Mouse (Mus musculus) stomach, postnatal 0 days (tissue): Measurements from ENCODE around the gene Pimreg. TPM values are rescaled to one million over a fixed set of nuclear protein-coding genes. Genes with fewer than 3 reads are reported as not detected.

Source experiments
- ATAC-seq: fragments of 200-750 bp; cut with Nextera tagmentation; 2 replicates; pipeline ENCODE4 v1.8.0; 2017; ENCODE audit not compliant: low FRiP score, low TSS enrichment
- DNase-seq: peaks from one replicate; pipeline ENCODE4 v3.0.0-alpha.2; 2016; ENCODE audit warnings: low spot score
- H3K27ac ChIP-seq: fragments of 300-500 bp; sonication (generic); replicated peaks from 2 replicates; pipeline ENCODE4 v1.5.1; 2014; ENCODE audit warnings: mild to moderate bottlenecking, control low read depth
- H3K27me3 ChIP-seq: fragments of 300-500 bp; sonication (generic); 2 replicates; pipeline ENCODE4 v1.6.1; 2014; ENCODE audit warnings: low read length; ENCODE audit not compliant: control insufficient read depth, insufficient read depth
- H3K36me3 ChIP-seq: fragments of 300-500 bp; sonication (generic); 2 replicates; pipeline ENCODE4 v1.6.1; 2014; ENCODE audit warnings: low read length, mixed read lengths; ENCODE audit not compliant: control insufficient read depth, insufficient read depth
- H3K4me1 ChIP-seq: fragments of 300-500 bp; sonication (generic); replicated peaks from 2 replicates; pipeline ENCODE4 v1.6.1; 2014; ENCODE audit warnings: antibody characterized with exemption; ENCODE audit not compliant: control insufficient read depth, insufficient read depth
- H3K4me2 ChIP-seq: fragments of 300-500 bp; sonication (generic); replicated peaks from 2 replicates; pipeline ENCODE4 v1.6.1; 2014; ENCODE audit warnings: low read depth, mild to moderate bottlenecking, control low read depth, moderate library complexity
- H3K4me3 ChIP-seq: fragments of 300-500 bp; sonication (generic); 2 replicates; pipeline ENCODE4 v1.5.1; 2014; ENCODE audit warnings: low read depth, low read length, control low read depth
- H3K9ac ChIP-seq: fragments of 300-500 bp; sonication (generic); 2 replicates; pipeline ENCODE4 v1.6.1; 2014; ENCODE audit warnings: mild to moderate bottlenecking, low read length, control low read depth, mixed read lengths
- H3K9me3 ChIP-seq: fragments of 300-500 bp; sonication (generic); 2 replicates; pipeline ENCODE4 v1.6.1; 2016; ENCODE audit warnings: low read length; ENCODE audit not compliant: control insufficient read depth
- CTCF ChIP-seq: IDR thresholded peaks from 2 replicates; pipeline ENCODE4 v1.5.1; 2016; ENCODE audit warnings: antibody characterized with exemption, low read depth, mild to moderate bottlenecking, moderate library complexity
- EP300 ChIP-seq: optimal IDR thresholded peaks from 2 replicates; pipeline ENCODE3; 2016; ENCODE audit warnings: antibody characterized with exemption
- WGBS: fragments of 180-500 bp; shearing (Covaris S2); extraction: QIAGEN DNeasy Blood & Tissue Kit; methylation state at CpG from one replicate; pipeline ENCODE4 v1.1.7; 2014; 5-methylcytosine and 5-hydroxymethylcytosine counted together
- polyA plus RNA-seq: library from polyadenylated mRNA; unstranded; fragments of >200 nt; fragmentation: Nextera tagmentation; extraction: Ambion mirVana; gene quantifications from 2 replicates; pipeline ENCODE4 v1.2.1, GENCODE M21; 2015

The Pimreg gene
- polyA plus RNA-seq, 1 experiment from 2014 or later, result 22.2 TPM

GRCm38 (mm10) chr11:72042631-72043030 is 799 bp downstream of the Pimreg start:
- no peak for DNase-seq
- Histone ChIP-seq H3K27ac (no peak overlapping the region), H3K4me3 (peak overlapping the region; percentile 61), H3K4me1 (peaks cover 11% of the 10 kb centered on the region), H3K36me3 (peaks cover 8% of the 10 kb centered on the region; the same call in 1 of the 2 replicates), H3K4me2 (peak overlapping the region; percentile 90), H3K9me3 (no peaks in the 10 kb centered on the region), H3K9ac (peak overlapping the region; percentile 59; the same call in 1 of the 2 replicates), H3K27me3 (no peaks in the 10 kb centered on the region)
- WGBS, result under 1% methylated on average over 14 of the region's 14 CpGs
- TF ChIP-seq CTCF, result no peak
- no peak for ATAC-seq

GRCm38 (mm10) chr11:72044231-72044630 is 2.4 kb downstream of the Pimreg start:
- Histone ChIP-seq H3K4me3 (no peak overlapping the region), H3K9ac (no peak overlapping the region), H3K27ac (no peak overlapping the region), H3K4me2 (no peak overlapping the region), H3K4me1 (peaks cover 11% of the 10 kb centered on the region), H3K36me3 (peaks cover 8% of the 10 kb centered on the region; the same call in 1 of the 2 replicates), H3K27me3 (no peaks in the 10 kb centered on the region), H3K9me3 (no peaks in the 10 kb centered on the region)
- TF ChIP-seq CTCF (no peak), EP300 (no peak)
- DNase-seq (no peak), ATAC-seq (no peak)
- WGBS, result 66% methylated on average over 3 of the region's 3 CpGs

- TF ChIP-seq CTCF (no peak), EP300 (no peak)
- Histone ChIP-seq H3K9me3 (no peaks in the 10 kb centered on the region), H3K4me3 (no peak overlapping the region), H3K4me1 (peaks cover 5% of the 10 kb centered on the region; the same call in 1 of the 2 replicates), H3K36me3 (peaks cover 8% of the 10 kb centered on the region; the same call in 1 of the 2 replicates), H3K27me3 (no peaks in the 10 kb centered on the region), H3K9ac (no peak overlapping the region), H3K27ac (no peak overlapping the region), H3K4me2 (no peak overlapping the region)
- DNase-seq (no peak), ATAC-seq (no peak)
- 78% methylated on average over 6 of the region's 6 CpGs for WGBS
Measured at GRCm38 (mm10) chr11:72048730-72049129, 6.9 kb downstream of the Pimreg start.

GRCm38 (mm10) chr11:72049171-72049759 is 7.4 kb downstream of the Pimreg start:
- H3K9ac ChIP-seq, result no peak overlapping the region
- no peak for ATAC-seq
- no peak overlapping the region for H3K4me2 ChIP-seq
- H3K4me3 ChIP-seq, result no peak overlapping the region
- 79% methylated on average over 8 of the region's 8 CpGs for WGBS
- H3K9me3 ChIP-seq, result no peaks in the 10 kb centered on the region
- DNase-seq, result no peak
- H3K27ac ChIP-seq, result no peak overlapping the region
- peaks cover 5% of the 10 kb centered on the region; the same call in 1 of the 2 replicates for H3K4me1 ChIP-seq
- peaks cover 8% of the 10 kb centered on the region; the same call in 1 of the 2 replicates for H3K36me3 ChIP-seq
- H3K27me3 ChIP-seq, result no peaks in the 10 kb centered on the region
- no peak for TF ChIP-seq EP300
- no peak for TF ChIP-seq CTCF

GRCm38 (mm10) chr11:72050168-72050894 is 8.5 kb downstream of the Pimreg start:
- Histone ChIP-seq H3K9me3 (no peaks in the 10 kb centered on the region), H3K9ac (peak overlapping the region; percentile 41), H3K27me3 (no peaks in the 10 kb centered on the region), H3K27ac (no peak overlapping the region), H3K4me3 (peak overlapping the region; percentile 32), H3K4me1 (peaks cover 5% of the 10 kb centered on the region; the same call in 1 of the 2 replicates), H3K4me2 (peak overlapping the region; percentile 65), H3K36me3 (peaks cover 5% of the 10 kb centered on the region; the same call in 1 of the 2 replicates)
- TF ChIP-seq CTCF, result no peak
- no peak for TF ChIP-seq EP300
- WGBS, result 26% methylated on average over 14 of the region's 14 CpGs
- ATAC-seq, result 0 out of 2 replicates have a peak, but pooled peaks have one; percentile 1
- no peak for DNase-seq
